Mouse (Mus musculus) activated CD4-positive, CD25-positive, alpha-beta regulatory T cell, adult 4 months (primary cell): ENCODE data around the gene Tet2. TPM values are rescaled to one million over a fixed set of nuclear protein-coding genes. Genes with fewer than 3 reads are reported as not detected.
A peak's percentile ranks its signal among the peaks of the same experiment; 100 is the strongest.
"Not testable (repeated sequence)": the region's sequence is repeated elsewhere in the genome, so short reads cannot be mapped to it uniquely, and the experiment has no call there.

Experiments used
- ATAC-seq: one replicate; pipeline ENCODE4 v1.8.0; 2017
- polyA plus RNA-seq, 2 experiments: library from polyadenylated mRNA; unstranded; fragments of 100-300 nt; shearing (Covaris generic); gene quantifications; one replicate each; pipeline ENCODE4 v1.2.1; 2017

Gene Tet2
- polyA plus RNA-seq = 10 to 100 TPM; 36.7 to 44.6 TPM

GRCm38 (mm10) chr3:133544551-133545303, at the start of gene Tet2:
Gene Tet2 (minus strand): TSS chr3:133545139.
- ATAC-seq = peak; percentile 27

GRCm38 (mm10) chr3:133592995-133593394, 48.1 kb upstream of the Tet2 start:
- not testable (repeated sequence) for ATAC-seq

GRCm38 (mm10) chr3:133590506-133591152, 45.7 kb upstream of the Tet2 start:
- no peak for ATAC-seq

GRCm38 (mm10) chr3:133585010-133585409, 40.1 kb upstream of the Tet2 start:
- no peak for ATAC-seq

GRCm38 (mm10) chr3:133583411-133584025, 38.6 kb upstream of the Tet2 start:
- ATAC-seq = peak; percentile 9

- ATAC-seq = peak; percentile 71
Measured at GRCm38 (mm10) chr3:133582969-133583368, 38.0 kb upstream of the Tet2 start.

- ATAC-seq = peak; percentile 60
Measured at GRCm38 (mm10) chr3:133582096-133582495, 37.2 kb upstream of the Tet2 start.

GRCm38 (mm10) chr3:133581541-133581940, 36.6 kb upstream of the Tet2 start:
- ATAC-seq = peak; percentile 29

- no peak for ATAC-seq
Measured at GRCm38 (mm10) chr3:133579671-133580070, 34.7 kb upstream of the Tet2 start.

GRCm38 (mm10) chr3:133579140-133579539, 34.2 kb upstream of the Tet2 start:
- ATAC-seq = no peak

- ATAC-seq = no peak
Measured at GRCm38 (mm10) chr3:133574969-133575368, 30.0 kb upstream of the Tet2 start.

- no peak for ATAC-seq
Measured at GRCm38 (mm10) chr3:133571961-133572360, 27.0 kb upstream of the Tet2 start.

- ATAC-seq = peak; percentile 94
Measured at GRCm38 (mm10) chr3:133563503-133564205, 18.7 kb upstream of the Tet2 start.

- ATAC-seq = no peak
Measured at GRCm38 (mm10) chr3:133559413-133560114, 14.6 kb upstream of the Tet2 start.

- no peak for ATAC-seq
Measured at GRCm38 (mm10) chr3:133557602-133558001, 12.7 kb upstream of the Tet2 start.

GRCm38 (mm10) chr3:133557154-133557553, 12.2 kb upstream of the Tet2 start:
- ATAC-seq = no peak

- no peak for ATAC-seq
Measured at GRCm38 (mm10) chr3:133555378-133555777, 10.4 kb upstream of the Tet2 start.

- no peak for ATAC-seq
Measured at GRCm38 (mm10) chr3:133554552-133555067, 9.7 kb upstream of the Tet2 start.

GRCm38 (mm10) chr3:133554092-133554491, 9.2 kb upstream of the Tet2 start:
- no peak for ATAC-seq

GRCm38 (mm10) chr3:133551941-133552340, 7.0 kb upstream of the Tet2 start:
- ATAC-seq = no peak

- ATAC-seq = no peak
Measured at GRCm38 (mm10) chr3:133549385-133550170, 4.6 kb upstream of the Tet2 start.
